Comparison of ENCODE assay signal across 25 mouse cellular contexts in genomic region chr5:52092273-52092672, GRCm38 (mm10).
DNase-seq lines count a peak whose midpoint lies in the region; ATAC-seq lines count a peak whose summit lies in the region.
"Had no signal": no experiment of that assay in that cellular context is flagged by ENCODE, and none has a peak within 500 bp of the region (broad histone marks: within the 10 kb centered on the region; RNA-seq: fewer than 3 reads in every experiment).

No protein-coding gene starts in this region.

- no peaks in the 10 kb centered on the region; the same call in 1 of the 2 replicates for H3K4me1 ChIP-seq in limb, embryonic 10.5 days
- no peaks in the 10 kb centered on the region for H3K4me1 ChIP-seq in forebrain, embryonic 15.5 days
- H3K4me1 ChIP-seq: forebrain, embryonic 13.5 days; heart, embryonic 12.5 days; heart, embryonic 15.5 days had no signal

- 94% methylated on average over 4 of the region's 4 CpGs for WGBS in limb, embryonic 10.5 days
- WGBS in forebrain, embryonic 15.5 days, result 95% methylated on average over 4 of the region's 4 CpGs

- H3K9me3 ChIP-seq in limb, embryonic 10.5 days (replicated peaks), result no peaks in the 10 kb centered on the region
- H3K9me3 ChIP-seq in forebrain, embryonic 15.5 days, result no peaks in the 10 kb centered on the region
- H3K9me3 ChIP-seq: forebrain, embryonic 10.5 days; forebrain, embryonic 13.5 days; heart, embryonic 12.5 days; heart, embryonic 15.5 days had no signal

- H3K36me3 ChIP-seq in limb, embryonic 10.5 days, result no peaks in the 10 kb centered on the region
- H3K36me3 ChIP-seq in forebrain, embryonic 15.5 days, result no peaks in the 10 kb centered on the region
- H3K36me3 ChIP-seq: forebrain, embryonic 10.5 days; heart, embryonic 12.5 days; heart, embryonic 15.5 days had no signal

- no peak overlapping the region for H3K4me2 ChIP-seq in forebrain, embryonic 15.5 days (replicated peaks)
- H3K4me2 ChIP-seq: forebrain, embryonic 13.5 days; heart, embryonic 12.5 days; heart, embryonic 15.5 days; hindbrain, embryonic 14.5 days had no signal

- no peaks in the 10 kb centered on the region for H3K27me3 ChIP-seq in limb, embryonic 10.5 days (ENCODE audit: low read depth, poor library complexity, severe bottlenecking)
- no peaks in the 10 kb centered on the region for H3K27me3 ChIP-seq in forebrain, embryonic 15.5 days
- H3K27me3 ChIP-seq: forebrain, embryonic 13.5 days; heart, embryonic 12.5 days; heart, embryonic 15.5 days had no signal

- no peak for DNase-seq in frontal cortex, adult 2 months (ENCODE audit: extremely low spot score in 1 of 2, low spot score in 1 of 2)
- DNase-seq in Muller cell, postnatal 12 days (ENCODE audit: inconsistent ontology term), result peak; percentile 62
- DNase-seq in limb, embryonic 10.5 days (ENCODE audit: low spot score), result peak; percentile 7
- DNase-seq in right cerebral cortex, postnatal 36 days (ENCODE audit: low spot score in 2 of 2), result no peak
- DNase-seq: adrenal gland, postnatal 10 days; cerebellum, adult 11-12 months; cerebellum, adult 8-10 months; cerebellum, postnatal 10 days; forebrain, postnatal 0 days; gastrocnemius, postnatal 10 days; gastrocnemius, postnatal 36 days; heart, postnatal 10 days; heart, postnatal 36 days had no signal

- H3K9ac ChIP-seq in forebrain, embryonic 15.5 days (replicated peaks), result no peak overlapping the region
- H3K9ac ChIP-seq: forebrain, embryonic 13.5 days; forebrain, postnatal 0 days; heart, embryonic 12.5 days; heart, embryonic 15.5 days; hindbrain, embryonic 14.5 days had no signal

- no peak overlapping the region for H3K4me3 ChIP-seq in limb, embryonic 10.5 days
- no peak overlapping the region for H3K4me3 ChIP-seq in forebrain, embryonic 15.5 days
- H3K4me3 ChIP-seq: forebrain, embryonic 10.5 days; forebrain, embryonic 13.5 days; heart, embryonic 12.5 days; heart, embryonic 15.5 days had no signal

- no peak overlapping the region for H3K27ac ChIP-seq in limb, embryonic 10.5 days
- no peak overlapping the region for H3K27ac ChIP-seq in forebrain, embryonic 15.5 days (replicated peaks)
- H3K27ac ChIP-seq: forebrain, embryonic 10.5 days; forebrain, embryonic 13.5 days; heart, embryonic 15.5 days; hindbrain, embryonic 14.5 days; hindbrain, postnatal 0 days had no signal

- 0 out of 2 replicates have a peak, but pooled peaks have one; percentile 33 for ATAC-seq in frontal cortex, adult (ENCODE audit: low TSS enrichment)
- ATAC-seq in megakaryocyte progenitor cell, adult 5-6 weeks (replicated peaks; ENCODE audit: poor library complexity), result no peak
- no peak for ATAC-seq in forebrain, embryonic 15.5 days (replicated peaks)
- ATAC-seq: CD4-positive, CD25-positive, alpha-beta regulatory T cell, adult 4 months; forebrain, embryonic 13.5 days; forebrain, postnatal 0 days; hindbrain, postnatal 0 days; inflammation-experienced regulatory T-cells, adult 6 months; intestine, embryonic 16.5 days had no signal

Comparison
In these comparisons a context has a peak if more than half of its experiments do, and no peak if none do; other contexts are left out.
1. DNase-seq: peak in Muller cell, postnatal 12 days (single experiment) and limb, embryonic 10.5 days (single experiment); none in frontal cortex, adult 2 months (0 of 2) and right cerebral cortex, postnatal 36 days (0 of 2).